Mouse (Mus musculus): ENCODE results near the gene S100a9.

- TF ChIP-seq CTCF (conservative IDR thresholded peaks at IDR 0.05; ENCODE audit: insufficient read depth, insufficient read length, low read depth, low read length), result no peak
- TF ChIP-seq POLR2A (IDR thresholded peaks at IDR 0.05; ENCODE audit: low read depth, low read length), result no peak
Measured at GRCm38 (mm10) chr3:90695613-90696012, at the start of gene S100a9.

All from kidney, adult 2 months (tissue).